Mouse (Mus musculus): ENCODE results near the gene Fgfr2.

- TF ChIP-seq CTCF (IDR thresholded peaks at IDR 0.05; ENCODE audit: control insufficient read depth, insufficient read depth, insufficient read length), result no peak
- TF ChIP-seq MAX (IDR thresholded peaks at IDR 0.05), result no peak
- TF ChIP-seq USF1 (IDR thresholded peaks at IDR 0.05; ENCODE audit: low read depth), result no peak
- TF ChIP-seq CEBPB (IDR thresholded peaks at IDR 0.05; ENCODE audit: low read depth), result no peak
- TF ChIP-seq MYOD1 (IDR thresholded peaks at IDR 0.05; ENCODE audit: control insufficient read depth, insufficient read length, low read depth), result no peak
These were observed 2204.9 kb downstream of the Fgfr2 start for GRCm38 (mm10) chr7:130918260-130918659.
